Comparison of ENCODE assay signal across 8 mouse cellular contexts in genomic region chrX:165326939-165327698, GRCm38 (mm10). TPM values are rescaled to one million over a fixed set of nuclear protein-coding genes. Genes with fewer than 3 reads are reported as not detected.
DNase-seq lines count a peak whose midpoint lies in the region; ATAC-seq and TF ChIP-seq lines count a peak whose summit lies in the region.

TSS of gene Glra2 (minus strand) at chrX:165327393.

- H3K9me3 ChIP-seq in heart, embryonic 14.5 days (ENCODE audit: control insufficient read depth, low read length) = no peaks in the 10 kb centered on the region
- no peaks in the 10 kb centered on the region for H3K9me3 ChIP-seq in ES-E14 (ENCODE audit: control insufficient read depth, insufficient read depth, low read depth, low read length)
- H3K9me3 ChIP-seq in hindbrain, embryonic 15.5 days = no peaks in the 10 kb centered on the region
- no peaks in the 10 kb centered on the region for H3K9me3 ChIP-seq in liver, embryonic 15.5 days (replicated peaks)
- H3K9me3 ChIP-seq in stomach, embryonic 16.5 days (replicated peaks; ENCODE audit: control insufficient read depth, low read length) = no peaks in the 10 kb centered on the region

- no peak for DNase-seq in heart, adult 9 months (ENCODE audit: low spot score in 2 of 2)
- peak; percentile 50 for DNase-seq in ES-E14 (ENCODE audit: low read depth, low spot score)
- peak; percentile 31 for DNase-seq in embryo, embryonic 11.5 days (ENCODE audit: low read depth, low spot score)
- DNase-seq in T-cell, adult 2 months (ENCODE audit: low spot score) = no peak

- 15% methylated on average over 12 of the region's 12 CpGs for WGBS in heart, embryonic 14.5 days
- 20% methylated on average over 12 of the region's 12 CpGs for WGBS in hindbrain, embryonic 15.5 days
- 13% methylated on average over 12 of the region's 12 CpGs for WGBS in liver, embryonic 15.5 days (ENCODE audit: insufficient replicate concordance)
- 20% methylated on average over 12 of the region's 12 CpGs for WGBS in stomach, embryonic 16.5 days

- H3K27me3 ChIP-seq in heart, embryonic 14.5 days (ENCODE audit: control insufficient read depth, insufficient read depth, low read length) = no peaks in the 10 kb centered on the region
- H3K27me3 ChIP-seq in hindbrain, embryonic 15.5 days = no peaks in the 10 kb centered on the region
- H3K27me3 ChIP-seq in liver, embryonic 15.5 days = no peaks in the 10 kb centered on the region
- no peaks in the 10 kb centered on the region; the same call in 1 of the 2 replicates for H3K27me3 ChIP-seq in stomach, embryonic 16.5 days (ENCODE audit: control insufficient read depth, insufficient read depth, low read length)

- no peaks in the 10 kb centered on the region for H3K36me3 ChIP-seq in heart, embryonic 14.5 days (ENCODE audit: control insufficient read depth, insufficient read depth, low read length)
- no peaks in the 10 kb centered on the region for H3K36me3 ChIP-seq in ES-E14 (ENCODE audit: control insufficient read depth, insufficient read depth, low read length, poor library complexity, severe bottlenecking)
- H3K36me3 ChIP-seq in hindbrain, embryonic 15.5 days = no peaks in the 10 kb centered on the region
- H3K36me3 ChIP-seq in liver, embryonic 15.5 days (replicated peaks) = no peaks in the 10 kb centered on the region
- H3K36me3 ChIP-seq in stomach, embryonic 16.5 days (ENCODE audit: control insufficient read depth, insufficient read depth, low read length) = no peaks in the 10 kb centered on the region

- H3K4me2 ChIP-seq in heart, embryonic 14.5 days (ENCODE audit: low read length) = peak within 1 kb of the TSS; percentile 61
- H3K4me2 ChIP-seq in hindbrain, embryonic 15.5 days = peak within 1 kb of the TSS; percentile 60
- H3K4me2 ChIP-seq in liver, embryonic 15.5 days = peak within 1 kb of the TSS; percentile 10; the same call in 1 of the 2 replicates
- peak within 1 kb of the TSS; percentile 47 for H3K4me2 ChIP-seq in stomach, embryonic 16.5 days (ENCODE audit: low read depth, low read length)

- peak within 1 kb of the TSS; percentile 13 to 21; a peak in 3 of 4 replicates for H3K4me3 ChIP-seq in heart, embryonic 14.5 days (ENCODE audit: control insufficient read depth in 1 of 2, insufficient read depth in 1 of 2, low read depth in 1 of 2, low read length in 2 of 2)
- H3K4me3 ChIP-seq in ES-E14 (ENCODE audit: insufficient read depth in 1 of 2, low read depth in 1 of 2, low read length in 2 of 2, poor library complexity in 1 of 2, severe bottlenecking in 1 of 2) = peak within 1 kb of the TSS in 1 of 2 experiments; percentile 52; a peak in 2 of 4 replicates
- H3K4me3 ChIP-seq in hindbrain, embryonic 15.5 days = peak within 1 kb of the TSS; percentile 41
- no peak within 1 kb of the TSS for H3K4me3 ChIP-seq in liver, embryonic 15.5 days (replicated peaks)
- peak within 1 kb of the TSS; percentile 29 for H3K4me3 ChIP-seq in stomach, embryonic 16.5 days (replicated peaks; ENCODE audit: low read length)

- no peak within 1 kb of the TSS for H3K27ac ChIP-seq in heart, embryonic 14.5 days (replicated peaks in 1 of 2; ENCODE audit: control insufficient read depth in 1 of 2, insufficient read depth in 1 of 2, low read depth in 2 of 2, low read length in 2 of 2)
- H3K27ac ChIP-seq in ES-E14 (ENCODE audit: insufficient read depth, low read depth, low read length, poor library complexity, severe bottlenecking) = no peak within 1 kb of the TSS
- peak within 1 kb of the TSS; percentile 72 for H3K27ac ChIP-seq in hindbrain, embryonic 15.5 days (replicated peaks)
- H3K27ac ChIP-seq in liver, embryonic 15.5 days (replicated peaks) = no peak within 1 kb of the TSS
- H3K27ac ChIP-seq in stomach, embryonic 16.5 days (ENCODE audit: low read length) = no peak within 1 kb of the TSS

- no peak for ATAC-seq in heart, embryonic 14.5 days (ENCODE audit: insufficient number of reproducible peaks, insufficient read depth, low FRiP score, low read depth)
- peak; percentile 76; the same call in 1 of the 2 replicates for ATAC-seq in hindbrain, embryonic 15.5 days (ENCODE audit: low FRiP score, low read depth)
- ATAC-seq in liver, embryonic 15.5 days (ENCODE audit: insufficient read depth) = no peak
- no peak for ATAC-seq in stomach, embryonic 16.5 days (ENCODE audit: insufficient read depth, low FRiP score)

- no peaks in the 10 kb centered on the region for H3K4me1 ChIP-seq in heart, embryonic 14.5 days (ENCODE audit: control insufficient read depth in 2 of 2, insufficient read depth in 2 of 2, low read length in 2 of 2)
- H3K4me1 ChIP-seq in ES-E14 (ENCODE audit: control insufficient read depth in 2 of 2, insufficient read depth in 2 of 2, low read length in 2 of 2, poor library complexity in 1 of 2) = no peaks in the 10 kb centered on the region
- H3K4me1 ChIP-seq in hindbrain, embryonic 15.5 days (replicated peaks) = no peaks in the 10 kb centered on the region
- H3K4me1 ChIP-seq in liver, embryonic 15.5 days (replicated peaks) = no peaks in the 10 kb centered on the region
- H3K4me1 ChIP-seq in stomach, embryonic 16.5 days (ENCODE audit: control insufficient read depth, insufficient read depth, low read length) = no peaks in the 10 kb centered on the region

- in situ Hi-C loops in ES-E14 (cut with MboI; ENCODE audit: low sequenced_read_pairs in 2 of 2, unreplicated experiment in 2 of 2) = no loop called here

- no peak within 1 kb of the TSS for H3K9ac ChIP-seq in heart, embryonic 14.5 days (ENCODE audit: low read length)
- H3K9ac ChIP-seq in ES-E14 (ENCODE audit: insufficient read depth, low read depth, low read length, poor library complexity, severe bottlenecking) = no peak within 1 kb of the TSS
- peak within 1 kb of the TSS; percentile 40 for H3K9ac ChIP-seq in hindbrain, embryonic 15.5 days
- no peak within 1 kb of the TSS for H3K9ac ChIP-seq in liver, embryonic 15.5 days
- H3K9ac ChIP-seq in stomach, embryonic 16.5 days (ENCODE audit: low read length) = no peak within 1 kb of the TSS

TF ChIP-seq in ES-E14, 5 proteins besides CTCF, POLR2A, EP300 and RAD21:
- no peak for TF ChIP-seq ZC3H11A (IDR thresholded peaks at IDR 0.05; ENCODE audit: borderline replicate concordance, low read depth, low read length)
- TF ChIP-seq ZNF384 (IDR thresholded peaks at IDR 0.05; ENCODE audit: low read depth, low read length) = no peak
- no peak for TF ChIP-seq HCFC1 (IDR thresholded peaks at IDR 0.05; ENCODE audit: borderline replicate concordance, insufficient read depth, low read length)
- TF ChIP-seq CHD2 (IDR thresholded peaks at IDR 0.05; ENCODE audit: low read depth, low read length) = no peak
- no peak for TF ChIP-seq MAFK (IDR thresholded peaks at IDR 0.05; ENCODE audit: insufficient read depth, low read depth, low read length)

RNA-seq across cellular contexts. Expression of gene Glra2, which starts in this region (rescaled TPM):
- polyA plus RNA-seq in heart, embryonic 14.5 days (2014; fragmentation: Nextera tagmentation; extraction: Ambion mirVana) = not detected in 2 replicates
- total RNA-seq in ES-E14 (2012; rRNA removed) = 0.05 and 0.13 TPM in 2 replicates
- 43.4 and 46.7 TPM in 2 replicates for polyA plus RNA-seq in hindbrain, embryonic 15.5 days (2015; fragmentation: Nextera tagmentation; extraction: Ambion mirVana)
- not detected in 2 replicates for polyA plus RNA-seq in liver, embryonic 15.5 days (2015; fragmentation: Nextera tagmentation; extraction: Ambion mirVana)
- polyA plus RNA-seq in stomach, embryonic 16.5 days (2015; fragmentation: Nextera tagmentation; extraction: Ambion mirVana) = 0.09 and 0.17 TPM in 2 replicates

Comparison
In these comparisons a context has a peak if more than half of its experiments do, and no peak if none do; other contexts are left out.
1. RNA of gene Glra2 (polyA plus RNA-seq): 43.4 to 46.7 TPM in hindbrain, embryonic 15.5 days; 0.09 to 0.17 TPM in stomach, embryonic 16.5 days, not detected in heart, embryonic 14.5 days and not detected in liver, embryonic 15.5 days; every median in the first group is over 10 times any median in the second.
2. Peak in DNase-seq in ES-E14; RNA of the gene not detected or under 1 TPM.
3. H3K4me2 ChIP-seq: peak in every context shown above with its lines; median percentile 61 in heart, embryonic 14.5 days; 60 in hindbrain, embryonic 15.5 days; 47 in stomach, embryonic 16.5 days; 10 in liver, embryonic 15.5 days.